Mouse (Mus musculus) midbrain, embryonic 16.5 days (tissue): ENCODE results near the gene Ptprt. TPM values are rescaled to one million over a fixed set of nuclear protein-coding genes. Genes with fewer than 3 reads are reported as not detected.

Experiments used
- ATAC-seq: fragments of 200-750 bp; cut with Nextera tagmentation; 2 replicates; pipeline ENCODE4 v1.8.0; 2017; ENCODE audit warnings: moderate TSS enrichment
- H3K27ac ChIP-seq: fragments of 300-500 bp; sonication (generic); 2 replicates; pipeline ENCODE4 v1.5.1; 2014; ENCODE audit warnings: mild to moderate bottlenecking, low read length, mixed read lengths
- H3K27me3 ChIP-seq: fragments of 300-500 bp; sonication (generic); 2 replicates; pipeline ENCODE4 v1.6.1; 2014; ENCODE audit warnings: low read depth, low read length, mixed read lengths; ENCODE audit not compliant: control insufficient read depth, insufficient read depth
- H3K36me3 ChIP-seq: fragments of 300-500 bp; sonication (generic); 2 replicates; pipeline ENCODE4 v1.6.1; 2014; ENCODE audit warnings: mild to moderate bottlenecking, low read length, moderate library complexity, mixed read lengths; ENCODE audit not compliant: control insufficient read depth, insufficient read depth
- H3K4me1 ChIP-seq: fragments of 300-500 bp; sonication (generic); 2 replicates; pipeline ENCODE4 v1.6.1; 2014; ENCODE audit warnings: mild to moderate bottlenecking, low read length, mixed read lengths; ENCODE audit not compliant: control insufficient read depth, insufficient read depth
- H3K4me2 ChIP-seq: fragments of 300-500 bp; sonication (generic); 2 replicates; pipeline ENCODE4 v1.6.1; 2014; ENCODE audit warnings: mild to moderate bottlenecking, low read length, mixed read lengths
- H3K4me3 ChIP-seq: fragments of 300-500 bp; sonication (generic); 2 replicates; pipeline ENCODE4 v1.5.1; 2014; ENCODE audit warnings: low read depth, mild to moderate bottlenecking, low read length, moderate library complexity, mixed read lengths
- H3K9ac ChIP-seq: fragments of 300-500 bp; sonication (generic); 2 replicates; pipeline ENCODE4 v1.6.1; 2014; ENCODE audit warnings: low read depth, low read length, mixed read lengths
- H3K9me3 ChIP-seq: fragments of 300-500 bp; sonication (generic); replicated peaks from 2 replicates; pipeline ENCODE4 v1.6.1; 2014; ENCODE audit warnings: mild to moderate bottlenecking, low read length, mixed read lengths; ENCODE audit not compliant: control insufficient read depth, poor library complexity, severe bottlenecking
- WGBS: fragments of 180-500 bp; shearing (Covaris S2); extraction: QIAGEN DNeasy Blood & Tissue Kit; methylation state at CpG from one replicate; pipeline ENCODE4 v1.1.7; 2014; 5-methylcytosine and 5-hydroxymethylcytosine counted together
- polyA plus RNA-seq: library from polyadenylated mRNA; unstranded; fragments of >200 nt; fragmentation: Nextera tagmentation; extraction: Ambion mirVana; gene quantifications from 2 replicates; pipeline ENCODE4 v1.2.1, GENCODE M21; 2015

Gene Ptprt
- polyA plus RNA-seq, 1 experiment from 2014 or later: 12.4 TPM

DNA sequence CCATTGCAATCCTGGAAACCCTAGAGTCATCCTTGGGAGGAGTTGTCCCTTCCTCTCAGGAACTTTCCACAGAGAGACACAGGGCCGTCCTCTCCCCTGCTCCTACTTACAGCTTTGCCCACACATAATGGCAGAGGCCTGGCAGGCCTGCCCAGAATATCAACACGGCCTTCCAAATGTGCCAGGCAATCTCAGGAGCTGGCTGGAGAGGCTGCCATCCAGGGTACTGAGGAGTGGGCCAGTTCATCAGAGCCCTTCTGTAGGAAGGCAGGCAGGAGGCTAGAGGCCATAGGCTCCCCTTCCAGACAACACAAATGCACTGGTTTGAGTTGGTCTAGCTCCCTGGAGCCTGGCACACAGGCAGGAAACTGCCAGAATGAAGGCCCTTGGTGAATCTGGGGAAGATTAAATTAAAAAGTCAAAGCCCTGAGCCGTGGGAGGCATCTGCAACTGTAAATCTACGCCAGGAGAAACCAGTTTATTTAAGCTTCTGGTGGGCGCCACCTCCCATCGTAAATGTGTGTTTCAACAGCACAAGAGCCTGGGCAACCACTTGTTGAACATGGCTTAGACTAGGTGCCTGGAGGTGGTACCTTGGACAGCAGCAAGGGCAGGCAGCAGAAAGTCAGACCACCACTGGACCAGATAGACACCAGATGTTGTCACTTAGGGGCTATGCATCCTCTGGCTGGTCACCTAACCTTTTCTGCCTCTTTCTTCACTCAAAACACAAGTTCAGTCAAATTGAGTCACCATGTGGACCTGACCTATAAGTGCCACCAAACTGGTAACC, 92.4 kb downstream of the Ptprt start:
- Histone ChIP-seq H3K27me3 (no peaks in the 10 kb centered on the region), H3K4me3 (no peak overlapping the region), H3K9ac (no peak overlapping the region), H3K27ac (no peak overlapping the region), H3K9me3 (no peaks in the 10 kb centered on the region), H3K36me3 (no peaks in the 10 kb centered on the region), H3K4me1 (no peaks in the 10 kb centered on the region), H3K4me2 (no peak overlapping the region)
- no peak for ATAC-seq
- 86% methylated on average over 6 of the region's 6 CpGs for WGBS

DNA sequence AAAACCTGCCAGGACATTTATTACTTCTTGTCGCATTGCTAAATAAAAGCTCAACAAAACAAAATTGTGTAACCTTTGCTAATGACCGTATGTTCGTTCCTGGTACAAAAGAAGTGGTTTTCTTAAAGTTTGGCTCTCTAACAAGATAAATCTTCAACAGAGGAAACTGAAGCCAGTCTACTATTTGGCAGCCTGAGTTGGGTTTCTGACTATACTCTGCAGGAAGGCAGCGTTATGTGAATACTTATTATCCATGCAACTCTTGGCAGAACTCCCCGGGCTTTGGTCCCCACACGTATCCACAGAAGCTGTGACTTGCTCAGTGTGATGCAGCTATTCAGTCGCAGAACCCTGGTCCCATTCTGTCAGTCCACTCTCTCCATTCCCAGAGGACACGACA, 112.6 kb downstream of the Ptprt start:
- no peaks in the 10 kb centered on the region for H3K9me3 ChIP-seq
- H3K27me3 ChIP-seq: no peaks in the 10 kb centered on the region
- no peak overlapping the region for H3K27ac ChIP-seq
- H3K36me3 ChIP-seq: no peaks in the 10 kb centered on the region
- ATAC-seq: no peak
- no peak overlapping the region for H3K4me3 ChIP-seq
- H3K4me2 ChIP-seq: no peak overlapping the region
- 75% methylated on average over 8 of the region's 8 CpGs for WGBS
- no peak overlapping the region for H3K9ac ChIP-seq
- no peaks in the 10 kb centered on the region for H3K4me1 ChIP-seq

DNA sequence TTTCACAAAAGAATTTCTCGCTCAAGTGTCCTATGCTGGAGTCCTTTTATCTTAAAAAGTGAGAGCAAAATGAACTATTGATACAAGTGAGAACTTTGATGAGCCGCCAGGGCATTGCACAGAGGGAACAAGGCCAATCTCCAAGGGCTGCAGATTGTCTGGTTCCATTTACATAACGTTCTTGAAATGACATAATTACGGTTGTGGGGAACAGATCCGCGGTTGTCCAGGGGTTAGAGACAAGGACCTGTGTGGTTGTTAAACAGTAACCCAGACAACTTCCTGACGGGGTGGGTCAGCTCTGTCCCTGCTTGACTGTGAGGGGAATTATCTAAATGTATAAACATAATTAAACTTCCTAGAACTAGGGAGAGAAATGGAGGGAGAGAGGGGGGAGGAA, 129.3 kb downstream of the Ptprt start:
- no peak overlapping the region for H3K27ac ChIP-seq
- no peaks in the 10 kb centered on the region for H3K9me3 ChIP-seq
- 43% methylated on average over 7 of the region's 7 CpGs for WGBS
- H3K36me3 ChIP-seq: no peaks in the 10 kb centered on the region
- no peak for ATAC-seq
- no peaks in the 10 kb centered on the region for H3K4me1 ChIP-seq
- H3K27me3 ChIP-seq: no peaks in the 10 kb centered on the region
- H3K4me2 ChIP-seq: no peak overlapping the region
- no peak overlapping the region for H3K4me3 ChIP-seq
- H3K9ac ChIP-seq: no peak overlapping the region

DNA sequence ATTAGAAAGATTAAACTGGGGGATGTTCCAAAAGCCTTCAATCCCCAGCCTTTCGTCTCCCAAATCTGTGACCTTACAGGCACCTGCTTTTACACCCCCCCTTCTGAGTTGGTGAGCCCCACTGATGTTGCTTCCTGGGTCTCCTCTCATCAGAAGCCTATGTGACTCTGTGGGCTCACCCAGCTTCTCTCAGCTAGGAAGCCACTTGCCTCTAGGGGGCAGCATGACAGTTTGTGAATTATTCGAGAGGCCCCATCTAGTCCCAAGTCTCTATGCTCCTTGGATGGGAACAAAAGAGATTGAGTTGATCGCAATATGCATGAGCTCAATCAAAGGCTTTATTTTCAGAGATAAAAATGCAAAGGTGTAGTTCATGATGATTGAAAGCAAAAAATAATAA, 132.0 kb downstream of the Ptprt start:
- H3K9ac ChIP-seq: no peak overlapping the region
- WGBS: 90% methylated on average over 3 of the region's 3 CpGs
- no peaks in the 10 kb centered on the region for H3K27me3 ChIP-seq
- no peaks in the 10 kb centered on the region for H3K36me3 ChIP-seq
- no peaks in the 10 kb centered on the region for H3K4me1 ChIP-seq
- H3K4me2 ChIP-seq: no peak overlapping the region
- H3K27ac ChIP-seq: no peak overlapping the region
- H3K9me3 ChIP-seq: no peaks in the 10 kb centered on the region
- no peak for ATAC-seq
- no peak overlapping the region for H3K4me3 ChIP-seq

DNA sequence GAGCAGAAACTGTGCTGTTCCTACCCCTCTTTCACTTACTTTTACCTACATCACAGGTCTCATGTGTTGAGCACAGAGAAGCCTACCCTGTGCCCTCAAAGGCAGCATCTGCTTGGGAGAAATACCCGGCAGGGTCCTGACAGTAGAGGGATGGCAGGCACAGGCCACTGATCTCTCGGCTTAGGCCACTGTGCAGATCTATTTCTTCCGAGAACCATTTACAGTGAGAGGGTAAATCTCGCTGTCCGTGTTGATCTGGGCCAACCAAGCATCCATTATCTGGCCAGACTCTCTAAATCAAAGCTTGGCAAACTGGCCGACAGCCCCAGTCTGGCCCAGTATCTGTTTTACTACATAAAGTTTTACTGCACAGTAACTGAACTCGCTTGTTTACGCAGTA, 145.0 kb downstream of the Ptprt start:
- no peak overlapping the region for H3K4me3 ChIP-seq
- 94% methylated on average over 8 of the region's 8 CpGs for WGBS
- no peak overlapping the region for H3K27ac ChIP-seq
- H3K9me3 ChIP-seq: no peaks in the 10 kb centered on the region
- H3K27me3 ChIP-seq: no peaks in the 10 kb centered on the region
- no peaks in the 10 kb centered on the region for H3K4me1 ChIP-seq
- no peak overlapping the region for H3K4me2 ChIP-seq
- no peak for ATAC-seq
- no peaks in the 10 kb centered on the region for H3K36me3 ChIP-seq
- no peak overlapping the region for H3K9ac ChIP-seq

DNA sequence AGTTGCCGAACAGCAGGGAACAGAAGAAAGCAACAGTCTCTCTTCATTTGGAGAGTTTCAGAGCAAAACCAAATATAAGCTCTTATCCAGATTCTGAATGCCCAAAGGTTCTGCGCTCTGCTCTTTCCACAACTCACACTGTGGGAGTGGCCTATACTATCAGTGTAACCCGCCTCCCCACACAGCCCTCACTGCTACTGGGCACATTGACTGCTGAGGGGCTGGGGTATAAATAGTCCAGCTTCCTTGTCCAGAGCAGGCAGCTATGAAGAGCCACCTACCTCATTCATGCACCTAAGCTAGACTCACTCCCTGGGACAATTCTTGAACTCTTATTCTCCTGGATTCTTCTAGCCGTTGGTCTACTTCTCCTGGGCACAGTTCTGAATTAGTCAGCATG, 147.9 kb downstream of the Ptprt start:
- Histone ChIP-seq H3K9me3 (no peaks in the 10 kb centered on the region), H3K4me1 (no peaks in the 10 kb centered on the region), H3K4me3 (no peak overlapping the region), H3K4me2 (no peak overlapping the region), H3K36me3 (no peaks in the 10 kb centered on the region), H3K9ac (no peak overlapping the region), H3K27me3 (no peaks in the 10 kb centered on the region), H3K27ac (no peak overlapping the region)
- WGBS: 96% methylated on average over 4 of the region's 4 CpGs
- no peak for ATAC-seq

DNA sequence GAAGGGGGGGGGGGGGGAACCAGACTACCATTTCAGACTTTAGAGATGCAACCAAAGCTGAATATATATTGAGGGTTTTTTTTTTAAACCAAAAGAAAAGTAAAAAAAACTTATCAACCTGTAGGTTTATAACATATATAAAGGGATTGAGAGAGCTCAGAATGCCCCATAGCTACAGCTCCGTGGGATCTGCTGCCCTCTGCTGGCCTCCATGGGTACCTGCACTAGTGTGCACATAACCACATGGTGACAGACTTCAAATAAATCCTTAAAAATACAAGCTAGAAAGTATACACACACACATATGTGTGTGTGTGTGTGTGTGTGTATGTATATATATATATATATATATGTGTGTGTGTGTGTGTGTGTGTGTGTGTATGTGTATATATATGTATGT, 148.9 kb downstream of the Ptprt start:
- 85% methylated on average over 1 of the region's 1 CpGs for WGBS
- Histone ChIP-seq H3K4me2 (no peak overlapping the region), H3K4me1 (no peaks in the 10 kb centered on the region), H3K27me3 (no peaks in the 10 kb centered on the region), H3K36me3 (no peaks in the 10 kb centered on the region), H3K9ac (no peak overlapping the region), H3K4me3 (no peak overlapping the region), H3K9me3 (no peaks in the 10 kb centered on the region), H3K27ac (no peak overlapping the region)
- ATAC-seq: no peak

DNA sequence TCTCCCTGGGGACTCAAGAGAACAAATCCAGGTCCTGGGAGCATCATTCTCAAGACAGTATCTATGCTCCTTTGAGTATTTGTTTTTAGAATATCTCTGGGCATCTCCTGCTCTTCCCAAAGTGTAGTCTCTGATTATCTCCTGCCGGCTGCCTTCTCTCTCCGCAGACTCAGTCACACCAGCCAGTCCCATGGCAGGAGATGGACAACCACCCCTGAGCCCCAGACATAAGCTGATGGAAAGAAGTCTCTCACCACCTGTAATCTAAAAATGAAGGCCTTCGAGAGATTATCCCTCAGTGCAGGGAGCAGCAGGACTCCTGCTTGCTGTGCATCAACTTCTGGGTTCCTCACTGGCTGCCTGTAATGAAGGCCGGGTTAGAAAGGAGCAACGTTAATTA, 151.9 kb downstream of the Ptprt start:
- no peak overlapping the region for H3K27ac ChIP-seq

DNA sequence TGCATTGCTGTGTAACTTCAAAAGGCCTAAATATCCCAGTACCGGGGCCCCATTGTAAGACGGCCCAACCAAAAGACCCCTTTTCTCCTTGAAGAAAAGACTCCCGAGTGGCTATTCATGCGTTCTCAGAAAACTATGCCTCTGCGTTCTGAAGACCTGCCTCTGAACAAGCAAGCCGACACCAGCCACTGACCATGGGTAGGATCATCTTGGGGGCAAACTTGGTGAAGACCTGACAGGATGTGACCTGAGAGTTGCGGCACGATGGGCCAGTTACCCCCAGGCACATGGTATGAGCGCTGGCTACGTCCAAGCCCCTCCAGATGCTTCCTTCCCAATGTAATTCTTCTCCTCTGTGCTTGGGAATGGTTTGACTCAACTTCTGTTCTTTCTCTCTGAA, 153.3 kb downstream of the Ptprt start:
- Histone ChIP-seq H3K4me2 (no peak overlapping the region), H3K9me3 (no peaks in the 10 kb centered on the region), H3K27ac (no peak overlapping the region), H3K36me3 (no peaks in the 10 kb centered on the region), H3K4me3 (no peak overlapping the region), H3K9ac (no peak overlapping the region), H3K27me3 (no peaks in the 10 kb centered on the region), H3K4me1 (no peaks in the 10 kb centered on the region)
- ATAC-seq: no peak
- 35% methylated on average over 10 of the region's 10 CpGs for WGBS

More for the DNA sequence above, 151.9 kb downstream of the Ptprt start:
- no peaks in the 10 kb centered on the region for H3K4me1 ChIP-seq
- H3K27me3 ChIP-seq: no peaks in the 10 kb centered on the region
- 69% methylated on average over 5 of the region's 5 CpGs for WGBS
- H3K9me3 ChIP-seq: no peaks in the 10 kb centered on the region
- H3K9ac ChIP-seq: no peak overlapping the region
- ATAC-seq: no peak
- H3K4me2 ChIP-seq: no peak overlapping the region
- no peaks in the 10 kb centered on the region for H3K36me3 ChIP-seq
- no peak overlapping the region for H3K4me3 ChIP-seq
